Mouse (Mus musculus) hematopoietic stem cell, adult 5-6 weeks (primary cell): ENCODE data around the gene Prkca. TPM values are rescaled to one million over a fixed set of nuclear protein-coding genes. Genes with fewer than 3 reads are reported as not detected.
A peak's percentile ranks its signal among the peaks of the same experiment; 100 is the strongest.

Experiments
- ATAC-seq, 2 experiments: fragments of 125-278 bp in 1 of 2; replicated peaks in 1 of 2; 2 replicates each; pipeline ENCODE4 v1.8.0; 2016 to 2017; ENCODE audit warnings: inconsistent platforms in 2 of 2, mild to moderate bottlenecking in 2 of 2, moderate number of reproducible peaks in 2 of 2, low read depth in 1 of 2, moderate TSS enrichment in 1 of 2; ENCODE audit not compliant: low FRiP score in 2 of 2, poor library complexity in 2 of 2, severe bottlenecking in 2 of 2, insufficient read depth in 1 of 2, low TSS enrichment in 1 of 2
- total RNA-seq: library from RNA; stranded (forward); fragments of 172-1452, 232-1000 nt; gene quantifications from 2 replicates; pipeline ENCODE4 v1.2.3, GENCODE M21; 2017

The Prkca gene
- total RNA-seq, 1 experiment from 2014 or later, result 13.7 TPM

DNA sequence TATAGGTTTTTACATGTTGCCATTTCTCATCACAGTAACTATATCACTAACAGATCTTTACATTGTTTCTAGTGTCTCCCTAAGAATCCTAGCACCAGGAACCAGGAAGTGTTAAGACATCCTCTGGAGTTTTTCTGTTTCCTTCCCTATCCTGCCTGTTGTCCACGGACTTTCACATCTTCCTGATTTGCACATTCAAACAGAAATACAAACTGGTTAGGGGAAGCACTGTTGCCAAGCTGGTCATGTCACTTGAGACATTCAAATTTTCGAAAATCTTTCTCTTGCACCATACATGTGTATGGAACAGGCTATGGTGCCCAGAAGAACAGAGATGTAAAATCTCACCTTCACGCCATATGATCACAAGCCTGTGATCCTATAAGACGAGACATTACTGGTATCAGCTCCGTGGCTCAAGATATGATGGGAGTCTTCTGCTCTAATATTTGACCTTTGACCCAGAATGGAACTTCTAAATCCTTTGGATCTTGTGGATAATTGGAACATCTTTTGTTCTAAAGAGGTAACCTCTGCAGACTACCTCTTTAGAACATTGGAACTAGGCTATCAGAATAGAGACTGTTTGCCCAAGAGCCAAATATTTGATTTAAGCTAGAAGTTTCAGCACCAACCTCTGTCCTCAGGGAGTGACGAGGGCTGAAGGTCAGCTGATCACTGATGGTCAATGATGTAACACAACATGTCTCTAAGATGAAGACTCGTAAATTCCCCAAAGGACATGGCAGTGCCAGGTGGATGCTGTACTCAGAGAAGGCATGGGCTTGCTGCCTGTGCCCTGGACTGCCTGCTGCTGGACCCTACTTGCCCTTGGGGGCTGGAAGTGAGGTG is 91.6 kb downstream of the Prkca start:
- ATAC-seq, result no peak

DNA sequence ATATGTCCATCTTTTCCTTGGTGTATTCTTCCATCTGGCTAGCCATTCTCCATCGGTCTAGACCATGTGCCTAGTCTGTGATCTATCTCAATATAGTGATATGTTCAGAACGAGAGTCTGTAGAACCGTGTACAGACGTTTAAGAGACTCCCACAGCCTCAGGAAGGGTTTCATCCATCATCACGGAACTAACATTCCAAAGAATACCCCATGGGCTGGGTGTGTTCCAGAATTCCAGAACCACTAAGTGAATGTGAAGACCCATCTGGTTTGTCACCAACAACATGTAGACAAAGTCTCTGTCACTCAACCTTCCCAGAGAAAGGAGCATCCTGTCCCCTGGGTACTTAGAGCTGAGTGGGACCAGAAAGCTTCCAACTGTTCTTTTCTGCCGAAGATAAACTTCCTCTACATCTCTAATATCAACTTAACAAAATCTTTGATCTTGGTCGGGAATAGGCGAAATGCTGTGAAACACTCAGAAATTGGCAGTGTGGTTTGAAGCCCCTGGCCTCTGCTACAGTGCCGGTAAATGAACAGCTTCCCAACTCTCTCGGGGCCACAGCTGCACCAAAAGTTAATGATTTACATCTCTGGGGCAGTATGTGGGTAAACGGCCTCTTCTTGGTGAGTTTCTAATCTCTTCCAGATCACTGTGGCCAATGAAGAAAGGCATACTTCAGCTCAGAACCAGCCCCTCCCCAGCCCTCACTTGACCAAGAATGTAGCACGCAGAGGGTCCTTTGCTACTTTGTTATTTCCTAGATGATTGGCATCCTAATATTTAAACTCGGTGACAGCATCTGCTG is 92.7 kb downstream of the Prkca start:
- ATAC-seq, result no peak

DNA sequence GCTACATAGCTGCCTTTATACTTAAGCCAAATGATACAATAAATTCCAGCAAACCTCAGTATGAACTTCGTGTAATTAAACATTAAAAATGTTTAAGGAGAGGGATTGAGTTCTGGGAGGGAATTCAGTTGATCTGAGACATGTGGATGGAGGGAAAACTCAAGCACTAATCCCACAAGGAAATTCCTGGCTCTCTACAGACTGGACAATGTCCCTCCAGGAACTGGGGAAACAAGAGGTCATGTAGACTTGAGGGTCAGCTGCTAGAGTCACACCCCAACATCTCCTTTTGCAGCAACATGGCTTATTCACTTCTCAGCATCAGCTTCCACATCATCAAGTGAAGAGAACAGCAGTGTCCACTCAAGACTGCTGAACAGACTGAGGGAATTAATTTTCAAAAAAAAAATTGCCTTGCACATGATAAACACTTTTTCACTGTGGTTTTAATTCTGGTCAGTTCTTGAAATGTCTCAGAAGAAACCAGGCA is 93.5 kb downstream of the Prkca start:
- ATAC-seq, result no peak

DNA sequence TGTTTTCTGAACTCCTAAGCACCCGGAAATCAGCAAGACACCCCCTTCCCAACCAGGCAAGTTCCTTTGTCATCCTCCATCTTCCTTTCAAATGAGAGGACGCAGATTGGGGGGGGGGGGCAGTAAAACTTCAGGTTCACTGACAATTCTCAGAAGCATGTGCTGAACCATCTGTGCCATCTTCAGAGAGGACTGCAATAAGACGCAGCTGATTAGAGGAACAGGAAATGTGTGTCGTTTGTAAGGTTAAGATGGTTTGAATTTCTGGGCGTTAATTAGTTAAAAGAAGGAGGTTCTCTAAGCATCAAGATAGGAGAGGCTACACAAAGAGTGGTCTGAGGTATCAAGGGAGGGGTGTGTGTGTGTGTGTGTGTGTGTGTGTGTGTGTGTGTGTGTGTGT is 94.2 kb downstream of the Prkca start:
- no peak for ATAC-seq

DNA sequence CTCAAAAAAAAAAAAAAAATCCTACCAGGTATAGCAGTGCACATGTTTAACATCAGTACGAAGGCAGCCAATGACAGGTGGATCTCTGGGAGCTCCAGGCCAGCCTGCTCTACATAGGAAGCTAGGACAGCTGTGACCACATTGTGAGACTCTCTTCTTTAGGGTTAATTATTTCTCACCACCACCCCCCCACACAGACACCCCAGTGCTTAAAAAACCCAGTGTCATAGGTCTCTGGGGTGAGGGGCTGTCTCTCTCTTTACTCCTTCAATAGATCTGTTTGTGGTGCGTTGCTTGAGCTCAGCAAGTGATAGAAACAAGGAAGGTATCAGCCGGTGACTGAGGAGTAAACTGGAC is 94.7 kb downstream of the Prkca start:
- no peak for ATAC-seq

DNA sequence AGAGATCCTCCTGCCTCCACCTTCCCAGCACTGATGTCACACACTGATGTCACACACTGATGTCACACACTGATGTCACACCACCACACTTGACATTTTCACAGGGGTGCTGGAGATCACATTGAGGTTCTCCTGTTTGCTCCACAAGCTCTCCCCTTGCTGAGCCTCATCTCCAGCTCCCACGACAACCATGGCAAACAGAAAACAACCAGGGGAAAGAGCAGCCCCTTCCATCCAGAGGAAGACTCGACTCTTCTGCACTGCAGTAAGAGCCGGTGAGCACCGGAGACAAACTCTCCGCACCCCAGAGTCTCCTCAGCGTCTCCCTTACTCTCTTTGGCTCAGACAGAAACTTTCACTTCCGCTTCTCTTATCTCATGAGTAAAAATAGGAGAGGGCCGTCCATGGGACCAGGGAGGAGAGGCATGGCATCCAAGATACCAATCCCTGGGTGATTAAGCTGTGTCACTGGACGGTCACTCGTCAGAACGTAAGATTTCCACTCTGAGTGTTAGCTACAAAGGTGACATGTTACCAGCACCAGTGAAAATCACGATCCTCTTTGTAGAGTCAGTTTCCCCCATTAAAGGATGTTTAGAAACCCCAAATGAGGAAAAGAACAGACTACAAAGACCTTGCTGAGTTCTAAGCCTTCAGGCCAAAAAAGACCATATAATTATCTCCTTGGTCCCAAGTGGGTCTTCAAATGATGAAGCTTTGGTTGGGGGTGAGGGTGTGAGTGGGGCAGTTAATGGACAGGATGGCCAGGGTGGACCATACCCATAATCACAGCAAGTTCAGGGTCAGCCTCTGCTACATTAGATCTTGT is 95.3 kb downstream of the Prkca start:
- peak; percentile 25 to 30; a peak in 2 of 4 replicates for ATAC-seq

DNA sequence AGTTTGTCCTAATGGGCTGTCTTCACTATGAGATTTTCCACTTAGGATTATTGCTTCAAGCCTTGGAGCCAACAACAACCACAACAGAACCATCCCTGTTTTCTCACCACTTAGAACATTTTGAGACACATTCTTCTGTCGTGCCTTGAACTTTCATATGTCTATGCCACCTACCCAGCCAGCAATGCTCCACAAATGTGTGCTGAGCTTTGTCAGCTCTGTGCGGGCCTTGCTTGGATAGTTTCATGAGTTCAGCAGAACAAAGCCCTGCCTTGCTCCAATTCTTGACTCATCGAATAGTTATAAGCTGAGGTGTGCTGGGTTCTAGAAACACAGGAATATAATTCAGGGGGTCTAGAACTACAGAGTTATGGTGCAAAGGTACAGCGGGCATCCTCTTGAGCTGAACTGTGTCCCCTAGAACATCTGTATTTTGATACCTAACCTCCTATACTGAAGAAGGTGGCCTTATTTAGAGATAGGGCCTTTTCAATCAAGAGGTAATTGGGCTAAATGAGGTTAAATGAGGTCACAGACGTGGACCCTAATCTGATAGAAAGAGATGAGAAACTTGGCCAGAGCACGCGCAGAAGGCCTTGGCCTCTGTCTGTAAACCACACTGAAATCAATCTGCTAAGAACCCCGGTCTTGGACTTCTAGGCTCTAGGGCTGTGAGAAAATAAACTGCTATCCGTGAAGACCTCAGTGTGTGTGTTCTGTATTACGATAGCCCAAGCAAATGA is 96.4 kb downstream of the Prkca start:
- ATAC-seq, result no peak

DNA sequence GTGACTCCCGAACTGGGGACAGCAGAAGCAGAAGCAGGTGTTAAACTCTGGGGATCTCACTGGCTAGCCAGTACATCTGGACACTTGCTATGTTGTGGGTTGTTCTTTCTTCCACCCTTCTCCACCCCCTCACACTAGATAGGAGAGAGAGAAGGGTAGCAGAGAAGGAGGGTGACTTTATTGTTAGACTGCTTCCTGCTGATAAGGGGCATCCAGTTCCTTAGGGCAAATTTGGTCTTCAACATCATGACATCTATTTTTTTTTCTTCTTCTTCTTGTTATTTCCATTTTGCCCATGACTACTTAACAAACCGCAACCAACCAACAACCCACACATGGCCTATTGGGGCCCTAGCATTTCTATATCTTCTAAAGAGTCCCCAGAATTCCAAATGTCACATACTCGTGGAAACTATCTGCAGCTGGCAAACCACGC is 97.4 kb downstream of the Prkca start:
- ATAC-seq, result peak; percentile 67 to 76

DNA sequence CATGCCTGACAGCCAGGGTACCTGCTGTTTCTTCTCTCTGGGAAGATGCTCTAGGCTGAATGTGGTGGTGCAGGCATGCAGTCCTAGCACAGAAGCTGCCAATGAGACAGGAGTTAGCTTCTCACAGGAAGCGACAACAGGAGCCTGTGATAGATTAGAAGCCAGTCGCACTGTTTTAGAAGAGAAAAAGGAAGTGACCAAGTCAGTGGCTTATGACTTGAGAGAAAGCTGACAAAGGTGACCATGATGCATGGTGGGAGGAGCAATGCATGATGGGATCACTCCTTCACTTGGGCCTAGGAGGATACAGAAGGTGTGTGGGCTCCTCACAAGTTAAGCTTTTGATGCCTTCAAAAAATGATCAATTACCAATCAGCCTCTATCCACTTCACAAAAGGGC is 99.5 kb downstream of the Prkca start:
- ATAC-seq, result peak; percentile 54 to 67

DNA sequence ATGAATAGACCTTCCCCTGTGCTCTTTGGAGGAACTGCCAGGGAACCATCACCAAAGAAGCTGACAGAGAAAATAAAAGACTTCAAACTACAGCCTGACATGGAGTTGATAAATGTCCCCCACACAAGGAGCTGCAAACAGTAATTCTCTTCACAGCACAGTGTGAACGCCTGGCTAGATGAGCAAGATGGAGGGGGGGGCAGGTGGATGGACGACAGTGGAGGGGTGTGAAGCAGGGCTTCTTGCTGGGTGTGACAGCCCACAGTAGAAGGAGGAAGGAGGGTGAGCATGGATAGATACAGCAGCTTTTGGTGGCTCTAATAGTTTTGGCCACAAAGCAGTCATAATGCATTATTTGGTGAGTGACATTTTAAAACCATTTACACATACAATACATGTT is 100.1 kb downstream of the Prkca start:
- ATAC-seq, result no peak

DNA sequence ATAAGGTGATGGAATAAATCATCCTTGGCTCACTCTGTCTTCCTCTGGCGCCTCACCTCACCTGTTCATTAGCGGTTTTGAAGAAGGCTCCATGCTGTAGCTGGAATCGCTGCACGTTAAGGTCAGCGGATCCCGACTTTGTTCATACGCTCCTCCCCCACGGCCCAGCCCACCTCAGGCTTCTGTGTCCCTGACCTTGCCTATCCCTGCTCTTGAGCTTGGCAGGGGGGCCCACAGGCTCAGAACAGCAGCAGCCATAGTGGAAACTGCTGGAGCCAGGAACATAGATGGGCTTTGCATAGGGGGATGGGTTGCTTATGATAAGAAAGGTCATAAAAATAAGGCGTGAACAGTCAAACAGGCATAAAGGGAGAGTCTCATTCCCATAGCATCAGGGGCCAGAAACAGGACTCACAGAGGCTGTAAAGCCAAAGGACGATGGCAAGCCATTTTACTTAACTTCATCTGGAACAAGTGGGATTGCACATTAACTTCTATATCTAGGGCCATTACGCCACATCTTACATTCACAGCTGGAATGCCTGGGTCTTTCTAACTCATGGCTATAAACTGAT is 102.7 kb downstream of the Prkca start:
- ATAC-seq, result no peak

DNA sequence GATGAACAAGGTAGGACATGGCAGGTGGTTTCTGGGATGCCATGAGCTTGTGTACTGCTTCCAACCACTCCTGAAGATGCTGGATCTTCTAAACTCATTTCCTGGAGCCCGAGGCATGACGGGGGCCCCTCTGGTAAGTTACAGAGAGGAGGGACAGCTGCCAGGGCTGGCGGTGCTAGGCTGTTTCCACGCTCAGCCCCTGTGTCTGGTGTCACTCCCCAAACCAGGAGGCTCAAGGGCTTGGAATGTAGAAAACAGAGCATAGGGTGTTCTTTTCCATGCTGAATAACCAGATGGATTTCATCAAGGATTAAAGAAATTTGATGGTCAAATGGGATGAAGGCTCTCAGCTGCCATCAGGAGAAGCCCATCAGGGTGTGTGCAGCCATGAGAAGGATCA is 104.6 kb downstream of the Prkca start:
- ATAC-seq, result no peak

DNA sequence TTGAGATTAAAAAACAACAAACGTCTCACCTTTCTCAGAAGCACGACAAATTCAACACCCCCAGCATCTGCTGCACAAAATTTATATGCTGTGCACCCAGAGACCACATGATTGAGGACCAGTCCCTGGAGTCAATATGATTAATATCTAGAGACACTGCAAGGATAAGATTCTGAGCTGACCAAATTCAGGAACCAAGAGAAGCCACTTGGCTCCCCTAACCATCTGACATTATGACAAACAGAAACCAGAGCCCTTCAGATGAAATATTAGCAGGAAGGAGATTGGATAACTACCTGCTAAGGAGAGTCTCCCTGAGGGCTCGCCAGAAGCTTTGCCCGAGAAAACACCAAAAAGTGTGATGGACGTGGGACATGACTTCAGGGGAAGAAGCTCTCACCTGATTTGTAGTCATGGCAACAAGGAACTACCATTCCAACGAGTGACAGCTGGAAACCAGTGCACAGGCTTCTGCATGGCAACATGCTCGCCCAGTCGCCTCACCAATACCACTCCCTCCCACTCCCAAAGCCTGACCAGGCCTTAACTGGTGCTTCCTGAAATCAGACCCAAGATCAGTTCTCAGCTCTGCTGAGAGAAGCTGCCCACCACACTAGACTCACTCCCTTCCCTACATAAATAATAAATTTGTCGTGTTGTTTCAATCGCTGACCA is 106.8 kb downstream of the Prkca start:
- no peak for ATAC-seq

DNA sequence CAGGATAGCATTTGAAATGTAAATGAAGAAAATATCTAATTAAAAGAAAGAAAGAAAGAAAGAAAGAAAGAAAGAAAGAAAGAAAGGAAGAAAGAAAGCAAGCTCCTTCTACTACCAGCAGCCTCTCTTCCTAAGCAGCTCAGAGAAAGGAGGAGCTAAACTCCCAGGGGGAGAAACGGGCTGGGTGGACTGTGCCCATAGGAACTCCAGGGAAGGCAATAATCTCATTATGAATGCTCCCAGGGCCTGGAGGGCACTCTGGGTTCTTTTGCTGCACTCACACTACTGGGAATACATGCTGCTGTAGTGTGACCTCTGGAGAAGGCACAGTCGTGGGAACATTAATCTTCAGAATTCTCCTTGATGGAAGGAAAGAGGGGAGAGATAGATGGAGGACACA is 107.5 kb downstream of the Prkca start:
- no peak for ATAC-seq

DNA sequence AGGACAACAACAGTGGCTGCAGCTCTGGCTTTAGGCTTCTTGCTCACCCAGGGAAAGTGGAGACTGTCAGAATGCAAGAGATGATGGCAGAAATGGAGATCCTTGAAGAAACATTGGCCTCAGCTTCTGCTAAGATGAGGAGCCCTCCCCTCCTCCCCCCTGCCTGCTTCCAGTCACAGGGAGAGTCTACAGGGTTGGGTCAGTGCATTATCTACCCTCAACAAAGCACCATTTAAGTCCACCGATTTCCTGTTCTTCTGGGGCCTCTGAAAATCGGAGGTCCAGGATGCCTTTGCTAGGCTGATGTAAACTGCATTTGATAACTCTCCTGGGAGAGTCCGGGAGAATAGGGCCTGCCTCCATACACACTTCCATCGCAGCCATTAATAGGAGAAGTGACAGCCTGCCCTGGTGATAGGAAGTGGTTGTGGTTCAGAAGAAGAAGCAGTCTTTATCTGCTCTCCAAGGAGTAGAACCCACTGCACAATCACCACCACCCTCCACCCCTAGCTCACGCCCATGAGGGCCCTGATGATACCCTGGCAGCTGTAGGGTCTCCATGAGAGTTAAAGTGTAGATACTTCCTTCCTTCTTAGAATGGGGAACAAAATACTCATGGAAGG is 108.5 kb downstream of the Prkca start:
- peak; percentile 64 to 68 for ATAC-seq

DNA sequence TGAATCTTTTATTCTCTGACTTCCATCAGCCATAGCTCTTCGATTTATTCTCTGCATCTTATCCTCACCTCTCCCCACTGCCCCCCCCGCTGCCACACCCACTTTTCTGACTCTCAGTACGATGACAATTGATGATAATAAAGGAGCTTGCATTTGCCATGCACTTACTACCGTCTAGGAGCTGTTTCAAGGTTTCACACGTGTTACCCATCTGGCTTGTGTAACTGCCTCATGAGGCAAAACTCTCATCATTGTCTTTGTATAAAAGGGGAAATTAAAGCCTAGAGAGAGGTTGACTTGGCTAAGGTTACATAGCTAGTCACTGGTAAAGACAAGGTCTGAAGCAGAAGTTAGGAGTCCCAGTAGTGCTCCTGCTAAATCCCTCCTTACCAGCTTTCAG is 110.7 kb downstream of the Prkca start:
- ATAC-seq, result no peak
